10 mouse cellular contexts compared by ENCODE assay signal in genomic region chr10:81421797-81422100, GRCm38 (mm10). TPM values are rescaled to one million over a fixed set of nuclear protein-coding genes. Genes with fewer than 3 reads are reported as not detected.
DNase-seq lines count a peak whose midpoint lies in the region; ATAC-seq and TF ChIP-seq lines count a peak whose summit lies in the region.
"Had no signal": no experiment of that assay in that cellular context is flagged by ENCODE, and none has a peak within 500 bp of the region (broad histone marks: within the 10 kb centered on the region; RNA-seq: fewer than 3 reads in every experiment).

No protein-coding gene starts in this region.

- TF ChIP-seq EP300 in heart, adult 2 months (IDR thresholded peaks at IDR 0.05; ENCODE audit: insufficient read depth, low read depth, low read length), result 0 out of 2 replicates have a peak, but pooled peaks have one; percentile 10

- no peak overlapping the region for H3K4me3 ChIP-seq in heart, adult 2 months
- no peak overlapping the region for H3K4me3 ChIP-seq in heart, embryonic 10.5 days
- no peak overlapping the region for H3K4me3 ChIP-seq in midbrain, embryonic 11.5 days (ENCODE audit: low read depth, low read length)
- H3K4me3 ChIP-seq in midbrain, postnatal 0 days (ENCODE audit: low read depth, low read length), result no peak overlapping the region

- no peaks in the 10 kb centered on the region for H3K36me3 ChIP-seq in heart, adult 2 months (ENCODE audit: control insufficient read depth, insufficient read depth, low read length)
- H3K36me3 ChIP-seq in heart, embryonic 10.5 days, result peaks cover 9% of the 10 kb centered on the region; the same call in 1 of the 2 replicates
- no peaks in the 10 kb centered on the region for H3K36me3 ChIP-seq in midbrain, embryonic 11.5 days (ENCODE audit: control insufficient read depth, insufficient read depth, low read length)
- H3K36me3 ChIP-seq in midbrain, postnatal 0 days (ENCODE audit: insufficient read depth, low read length), result 0 out of 2 replicates have a peak, but pooled peaks cover 12% of the 10 kb centered on the region

- no peaks in the 10 kb centered on the region for H3K27me3 ChIP-seq in heart, adult 2 months (ENCODE audit: control insufficient read depth, insufficient read depth, low read length)
- H3K27me3 ChIP-seq in heart, embryonic 10.5 days (ENCODE audit: insufficient read depth, poor library complexity, severe bottlenecking), result peaks cover 88% of the 10 kb centered on the region
- peaks cover 27% of the 10 kb centered on the region for H3K27me3 ChIP-seq in midbrain, embryonic 11.5 days (ENCODE audit: control insufficient read depth, insufficient read depth, low read length)
- no peaks in the 10 kb centered on the region for H3K27me3 ChIP-seq in midbrain, postnatal 0 days (ENCODE audit: insufficient read depth, low read length)

- DNase-seq in heart, adult 2 months, result peak in 1 of 2 experiments; percentile 66
- DNase-seq in heart, embryonic 10.5 days (ENCODE audit: low spot score), result no peak
- peak; percentile 71 for DNase-seq in midbrain, embryonic 11.5 days (ENCODE audit: low spot score, missing footprints)
- DNase-seq in midbrain, postnatal 0 days (ENCODE audit: low spot score), result no peak
- DNase-seq in brain, adult 2 months (ENCODE audit: low read depth, low spot score), result peak; percentile 14
- peak; percentile 1 for DNase-seq in lung, postnatal 14 days
- no peak for DNase-seq in frontal cortex, postnatal 10 days (ENCODE audit: low spot score in 2 of 2)
- DNase-seq in T-cell, adult 2 months (ENCODE audit: low spot score), result no peak

- H3K4me2 ChIP-seq in midbrain, embryonic 11.5 days, result no peak overlapping the region
- H3K4me2 ChIP-seq in midbrain, postnatal 0 days (ENCODE audit: low read depth, low read length, poor library complexity, severe bottlenecking), result no peak overlapping the region

- no peak for TF ChIP-seq CTCF in heart, adult 2 months (IDR thresholded peaks at IDR 0.05)
- no peak for TF ChIP-seq CTCF in midbrain, postnatal 0 days (IDR thresholded peaks at IDR 0.05)

- TF ChIP-seq POLR2A in heart, adult 2 months (IDR thresholded peaks at IDR 0.05; ENCODE audit: insufficient read depth, low read depth, low read length), result no peak

- peak overlapping the region; percentile 22 for H3K9ac ChIP-seq in heart, adult 2 months (ENCODE audit: low read depth, low read length)
- H3K9ac ChIP-seq in midbrain, embryonic 11.5 days (ENCODE audit: low read length), result no peak overlapping the region
- H3K9ac ChIP-seq in midbrain, postnatal 0 days (replicated peaks; ENCODE audit: low read length, poor library complexity, severe bottlenecking), result no peak overlapping the region

- ATAC-seq in midbrain, embryonic 11.5 days (ENCODE audit: low FRiP score), result no peak
- no peak for ATAC-seq in midbrain, postnatal 0 days (ENCODE audit: low FRiP score)

- peaks cover 42% of the 10 kb centered on the region for H3K4me1 ChIP-seq in heart, adult 2 months (ENCODE audit: control insufficient read depth, insufficient read depth, low read length)
- peaks cover 61% of the 10 kb centered on the region for H3K4me1 ChIP-seq in heart, embryonic 10.5 days
- peaks cover 16% of the 10 kb centered on the region for H3K4me1 ChIP-seq in midbrain, embryonic 11.5 days (ENCODE audit: control insufficient read depth, insufficient read depth, low read length)
- peaks cover 6% of the 10 kb centered on the region; the same call in 1 of the 2 replicates for H3K4me1 ChIP-seq in midbrain, postnatal 0 days (ENCODE audit: insufficient read depth, low read length)

- 57% methylated on average over 5 of the region's 5 CpGs for WGBS in heart, adult 2 months
- WGBS in heart, embryonic 10.5 days, result 69% methylated on average over 5 of the region's 5 CpGs
- 71% methylated on average over 5 of the region's 5 CpGs for WGBS in midbrain, embryonic 11.5 days
- WGBS in midbrain, postnatal 0 days, result 79% methylated on average over 5 of the region's 5 CpGs

- peaks cover 15% of the 10 kb centered on the region for H3K79me2 ChIP-seq in heart, adult 2 months (replicated peaks; ENCODE audit: control insufficient read depth, insufficient read depth, low read length)

- H3K9me3 ChIP-seq in heart, embryonic 10.5 days, result no peaks in the 10 kb centered on the region
- no peaks in the 10 kb centered on the region for H3K9me3 ChIP-seq in midbrain, embryonic 11.5 days (ENCODE audit: control insufficient read depth, low read length)
- no peaks in the 10 kb centered on the region for H3K9me3 ChIP-seq in midbrain, postnatal 0 days (ENCODE audit: low read length)

- intact Hi-C loops in heart, adult 2 months (cut with DNase I), result no loop called here

- peak overlapping the region; percentile 85 for H3K27ac ChIP-seq in heart, adult 2 months
- H3K27ac ChIP-seq in heart, embryonic 10.5 days, result no peak overlapping the region
- no peak overlapping the region for H3K27ac ChIP-seq in midbrain, embryonic 11.5 days (ENCODE audit: low read depth, low read length)
- H3K27ac ChIP-seq in midbrain, postnatal 0 days (ENCODE audit: low read depth, low read length), result no peak overlapping the region
- H3K27ac ChIP-seq: kidney, postnatal 0 days had no signal

RNA-seq across cellular contexts. Expression of gene Smim24, which starts 28.9 kb away (rescaled TPM):
- total RNA-seq in heart, adult 2 months (2021), result 1 to 10 TPM; 2.0 to 2.3 TPM
- 8.3 and 8.6 TPM in 2 replicates for polyA plus RNA-seq in heart, adult 2 months (2012; rRNA removed)
- 3.4 and 4.0 TPM in 2 replicates for polyA plus RNA-seq in heart, embryonic 10.5 days (2016; fragmentation: Nextera tagmentation; extraction: Ambion mirVana)
- 2.3 and 2.7 TPM in 2 replicates for polyA plus RNA-seq in midbrain, embryonic 11.5 days (2014; fragmentation: Nextera tagmentation; extraction: Ambion mirVana)
- total RNA-seq in midbrain, postnatal 0 days (2014; rRNA removed), result 1.5 and 1.7 TPM in 2 replicates
- 1.1 and 2.0 TPM in 2 replicates for polyA plus RNA-seq in midbrain, postnatal 0 days (2015; fragmentation: Nextera tagmentation; extraction: Ambion mirVana)

RNA-seq across cellular contexts. Expression of gene Gm48552, which starts 32.9 kb away (rescaled TPM):
- 1 to 10 TPM in 1 of 2 experiments, not detected in 1; 1.2 TPM for total RNA-seq in heart, adult 2 months (2021)
- 0.88 and 1.2 TPM in 2 replicates for polyA plus RNA-seq in heart, adult 2 months (2012; rRNA removed)
- 1.1 and 1.7 TPM in 2 replicates for polyA plus RNA-seq in heart, embryonic 10.5 days (2016; fragmentation: Nextera tagmentation; extraction: Ambion mirVana)
- polyA plus RNA-seq in midbrain, embryonic 11.5 days (2014; fragmentation: Nextera tagmentation; extraction: Ambion mirVana), result 0.20 and 0.47 TPM in 2 replicates
- total RNA-seq in midbrain, postnatal 0 days (2014; rRNA removed), result 6.6 TPM in 1 of 2 replicates, not detected in the other
- polyA plus RNA-seq in midbrain, postnatal 0 days (2015; fragmentation: Nextera tagmentation; extraction: Ambion mirVana), result 1.6 and 3.9 TPM in 2 replicates
- total RNA-seq: megakaryocyte-erythroid progenitor cell, adult 5-6 weeks had no signal

RNA-seq across cellular contexts. Expression of gene Nfic, which starts 33.7 kb away (rescaled TPM):
- total RNA-seq in heart, adult 2 months (2021), result 100 to 1,000 TPM in 1 of 2 experiments, 10 to 100 TPM in 1; 94.2 to 104 TPM
- 59.9 and 80.1 TPM in 2 replicates for polyA plus RNA-seq in heart, adult 2 months (2012; rRNA removed)
- 23.0 and 24.3 TPM in 2 replicates for polyA plus RNA-seq in heart, embryonic 10.5 days (2016; fragmentation: Nextera tagmentation; extraction: Ambion mirVana)
- polyA plus RNA-seq in midbrain, embryonic 11.5 days (2014; fragmentation: Nextera tagmentation; extraction: Ambion mirVana), result 6.6 and 6.9 TPM in 2 replicates
- 16.2 and 17.4 TPM in 2 replicates for total RNA-seq in midbrain, postnatal 0 days (2014; rRNA removed)
- 19.1 and 21.3 TPM in 2 replicates for polyA plus RNA-seq in midbrain, postnatal 0 days (2015; fragmentation: Nextera tagmentation; extraction: Ambion mirVana)

RNA-seq across cellular contexts. Expression of gene Gm48551, which starts 37.5 kb away (rescaled TPM):
- 1 to 10 TPM in 1 of 2 experiments, under 1 TPM in 1; 0.73 to 1.9 TPM for total RNA-seq in heart, adult 2 months (2021)
- polyA plus RNA-seq in heart, adult 2 months (2012; rRNA removed), result 2.1 and 3.5 TPM in 2 replicates
- polyA plus RNA-seq in heart, embryonic 10.5 days (2016; fragmentation: Nextera tagmentation; extraction: Ambion mirVana), result 2.2 and 3.1 TPM in 2 replicates
- 2.7 and 2.9 TPM in 2 replicates for polyA plus RNA-seq in midbrain, embryonic 11.5 days (2014; fragmentation: Nextera tagmentation; extraction: Ambion mirVana)
- total RNA-seq in midbrain, postnatal 0 days (2014; rRNA removed), result 0.88 and 2.7 TPM in 2 replicates
- polyA plus RNA-seq in midbrain, postnatal 0 days (2015; fragmentation: Nextera tagmentation; extraction: Ambion mirVana), result 5.8 and 10.2 TPM in 2 replicates

RNA-seq across cellular contexts. Expression of gene Dohh, which starts 37.5 kb away (rescaled TPM):
- 10 to 100 TPM; 46.6 to 53.8 TPM for total RNA-seq in heart, adult 2 months (2021)
- 48.5 and 56.9 TPM in 2 replicates for polyA plus RNA-seq in heart, adult 2 months (2012; rRNA removed)
- 100 and 105 TPM in 2 replicates for polyA plus RNA-seq in heart, embryonic 10.5 days (2016; fragmentation: Nextera tagmentation; extraction: Ambion mirVana)
- 43.3 and 53.7 TPM in 2 replicates for polyA plus RNA-seq in midbrain, embryonic 11.5 days (2014; fragmentation: Nextera tagmentation; extraction: Ambion mirVana)
- total RNA-seq in midbrain, postnatal 0 days (2014; rRNA removed), result 120 and 132 TPM in 2 replicates
- 95.8 and 115 TPM in 2 replicates for polyA plus RNA-seq in midbrain, postnatal 0 days (2015; fragmentation: Nextera tagmentation; extraction: Ambion mirVana)

Comparison
In these comparisons a context has a peak if more than half of its experiments do, and no peak if none do; other contexts are left out.
1. DNase-seq: peak in midbrain, embryonic 11.5 days (single experiment), brain, adult 2 months (single experiment) and lung, postnatal 14 days (single experiment); none in heart, embryonic 10.5 days (single experiment), midbrain, postnatal 0 days (single experiment), frontal cortex, postnatal 10 days (0 of 2) and T-cell, adult 2 months (single experiment).